Mouse (Mus musculus) ZHBTc4 (cell line): ENCODE measurements around the gene Rapgefl1.
"Not testable (repeated sequence)": the region's sequence is repeated elsewhere in the genome, so short reads cannot be mapped to it uniquely, and the experiment has no call there.

Experiments used
- DNase-seq: peaks from one replicate; pipeline ENCODE4 v3.0.0-alpha.2; 2011; ENCODE audit warnings: low read depth, low spot score

The Rapgefl1 gene

DNA sequence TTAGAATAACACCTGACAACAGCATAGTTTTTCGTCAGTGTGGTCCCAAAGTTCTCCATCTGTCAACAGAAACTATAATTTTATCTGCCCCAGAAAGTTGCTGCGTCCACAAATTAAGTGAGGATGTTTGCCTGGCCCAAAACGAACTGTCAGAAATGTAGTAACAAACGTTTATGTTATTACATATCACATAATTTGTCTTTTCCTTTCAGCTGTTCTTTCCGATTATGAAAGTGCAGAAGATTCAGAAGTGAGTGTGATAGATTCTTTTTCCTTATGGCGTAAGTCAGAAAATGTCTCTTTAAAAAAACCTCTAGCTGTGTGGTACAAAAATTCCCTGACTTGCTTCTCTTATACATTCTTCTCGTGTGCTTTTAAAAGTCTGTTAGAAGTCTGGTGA is 25.9 kb upstream of the Rapgefl1 start:
- DNase-seq = no peak

DNA sequence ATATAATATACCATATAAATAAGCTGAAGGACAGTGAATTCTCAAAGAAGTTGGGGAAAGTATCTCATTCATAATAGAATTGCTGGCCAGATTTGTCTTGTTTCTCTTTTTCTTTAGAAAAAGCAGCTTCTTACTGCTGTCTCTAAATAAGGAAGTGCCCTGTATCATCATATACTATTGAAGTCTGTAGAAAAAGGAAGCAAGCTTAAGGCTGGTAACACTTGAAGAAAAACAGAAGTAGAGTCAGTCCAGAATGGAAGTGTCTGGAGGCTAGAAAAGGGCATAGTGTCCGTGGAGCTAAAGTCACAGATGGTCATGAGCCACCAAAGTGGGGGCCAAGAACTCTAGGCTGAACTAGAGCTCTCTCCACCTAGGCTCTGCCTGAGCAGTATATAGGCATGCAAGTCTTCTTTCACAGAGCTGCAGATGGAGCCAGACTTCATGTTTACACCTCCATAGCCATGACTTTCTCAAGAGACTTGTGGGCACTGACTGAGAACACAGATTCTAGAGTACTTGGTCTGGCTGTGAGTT is 19.8 kb upstream of the Rapgefl1 start:
- no peak for DNase-seq

DNA sequence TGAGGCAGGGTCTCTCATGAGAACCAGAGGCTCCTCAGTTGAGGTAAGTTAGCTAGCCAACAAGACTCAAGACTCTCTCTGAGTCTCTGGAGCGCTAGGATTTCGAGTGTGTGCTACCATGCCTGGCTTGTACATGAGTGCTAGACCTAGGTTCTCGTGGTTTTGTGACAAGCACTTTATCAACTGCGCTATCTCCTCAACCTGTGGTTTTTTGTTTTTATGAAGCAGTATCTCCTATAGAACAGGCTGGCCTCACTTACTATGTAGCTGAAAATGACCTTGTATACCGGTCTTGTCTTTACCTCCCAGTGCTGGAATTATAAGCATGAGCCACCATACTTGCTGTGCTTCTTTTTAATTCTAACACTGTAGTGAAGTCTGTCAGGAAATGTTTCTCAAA is 15.6 kb upstream of the Rapgefl1 start:
- DNase-seq = no peak

DNA sequence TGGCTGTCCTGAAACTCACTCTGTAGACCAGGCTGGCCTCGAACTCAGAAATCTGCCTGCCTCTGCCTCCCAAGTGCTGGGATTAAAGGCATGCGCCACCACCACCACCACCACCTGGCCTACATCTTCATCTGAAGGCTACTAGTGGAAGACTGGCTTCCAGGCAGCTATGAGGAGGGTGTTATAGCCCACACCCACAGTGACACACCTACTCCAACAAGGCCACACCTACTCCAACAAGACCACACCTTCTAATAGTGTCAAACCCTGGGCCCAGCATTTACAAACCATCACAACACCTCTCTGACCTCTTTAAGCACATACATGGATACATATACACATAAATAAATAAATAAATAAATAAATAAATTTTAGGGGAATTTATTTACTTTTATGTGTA is 10.5 kb upstream of the Rapgefl1 start:
- not testable (repeated sequence) for DNase-seq

DNA sequence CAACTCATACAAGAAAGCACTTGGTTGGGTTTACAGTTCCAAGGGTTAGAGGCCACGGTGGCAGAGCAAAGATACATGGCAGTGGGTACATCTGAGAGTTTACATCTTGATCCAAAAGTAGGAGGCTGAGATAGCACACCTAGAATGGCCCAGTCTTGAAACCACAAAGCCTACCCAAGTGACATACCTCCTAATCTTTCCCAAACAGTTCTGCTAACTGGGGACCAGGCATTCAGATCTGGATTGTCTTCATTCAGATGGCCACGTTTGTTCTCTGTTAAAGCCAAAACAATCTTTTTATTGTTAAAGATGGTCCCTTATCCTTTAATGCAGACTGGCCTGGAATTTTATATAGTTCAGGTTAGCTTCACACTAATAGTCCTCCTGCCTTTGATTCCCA is 8.7 kb upstream of the Rapgefl1 start:
- no peak for DNase-seq

DNA sequence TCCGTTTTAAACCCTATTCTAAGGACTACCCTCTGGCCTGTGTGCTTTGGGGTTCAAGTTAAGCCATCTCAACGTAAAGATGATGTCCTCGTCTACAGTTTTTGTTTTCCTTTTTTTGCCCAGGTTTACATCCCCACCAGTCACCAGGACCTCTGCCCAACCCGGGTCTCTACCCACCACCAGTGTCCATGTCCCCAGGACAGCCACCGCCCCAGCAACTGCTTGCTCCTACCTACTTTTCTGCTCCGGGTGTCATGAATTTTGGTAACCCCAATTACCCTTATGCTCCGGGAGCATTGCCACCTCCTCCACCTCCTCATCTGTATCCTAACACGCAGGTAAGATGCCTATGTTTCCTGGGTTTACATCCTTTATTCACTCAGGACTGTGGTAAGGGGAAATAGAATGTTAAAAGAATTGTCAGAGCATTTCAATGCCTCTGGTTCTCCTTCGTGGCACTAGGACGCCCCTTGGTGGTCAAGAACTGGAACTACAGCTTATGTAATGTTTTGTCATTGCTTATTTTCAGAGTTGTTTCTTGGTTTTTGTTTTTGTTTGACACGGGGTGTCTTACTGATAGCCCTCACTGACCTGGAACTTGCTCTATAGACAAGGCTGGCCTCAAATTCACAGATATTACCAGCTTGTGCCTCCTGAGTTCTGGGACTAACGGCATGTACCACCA is 7.4 kb upstream of the Rapgefl1 start:
- DNase-seq = peak; percentile 67

DNA sequence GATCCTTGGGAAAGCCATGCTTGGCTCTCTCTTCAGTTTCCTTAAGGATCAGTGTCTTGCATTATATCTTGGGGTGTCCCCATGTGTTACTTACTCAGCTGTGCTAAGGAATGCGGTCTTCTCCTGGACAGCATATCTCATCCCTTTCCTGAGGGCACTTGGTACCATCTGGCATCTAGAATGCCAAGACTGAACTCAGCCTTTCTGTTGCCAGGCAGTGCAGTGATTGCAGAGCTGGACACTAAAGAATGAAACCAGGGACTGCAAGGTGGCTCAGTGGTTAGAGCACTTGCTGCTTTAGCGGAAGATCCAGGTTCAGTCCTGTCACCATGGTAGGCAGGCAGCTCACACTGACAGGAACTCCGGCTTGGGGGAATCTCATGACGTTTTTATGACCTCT is 6.7 kb upstream of the Rapgefl1 start:
- no peak for DNase-seq

DNA sequence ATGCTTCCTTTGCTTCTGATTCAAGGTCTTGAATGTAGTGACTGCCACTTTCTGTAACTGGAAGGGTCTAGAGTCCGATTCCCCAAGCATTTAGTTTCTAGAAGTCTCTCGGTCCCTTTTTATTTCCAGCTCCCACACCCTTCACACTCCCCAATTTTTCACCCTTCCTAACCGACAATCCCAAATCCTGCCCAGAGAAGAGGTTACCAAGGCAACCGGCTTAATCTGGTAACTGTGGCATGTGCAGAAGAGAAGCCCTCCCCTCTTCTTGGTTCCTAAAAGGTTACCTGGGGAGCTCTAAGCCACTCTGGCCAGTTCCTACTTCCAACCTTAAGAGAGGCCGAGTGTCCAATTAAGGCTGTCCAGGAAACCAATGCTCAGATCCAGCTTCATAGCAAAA is 1.3 kb upstream of the Rapgefl1 start:
- no peak for DNase-seq

DNA sequence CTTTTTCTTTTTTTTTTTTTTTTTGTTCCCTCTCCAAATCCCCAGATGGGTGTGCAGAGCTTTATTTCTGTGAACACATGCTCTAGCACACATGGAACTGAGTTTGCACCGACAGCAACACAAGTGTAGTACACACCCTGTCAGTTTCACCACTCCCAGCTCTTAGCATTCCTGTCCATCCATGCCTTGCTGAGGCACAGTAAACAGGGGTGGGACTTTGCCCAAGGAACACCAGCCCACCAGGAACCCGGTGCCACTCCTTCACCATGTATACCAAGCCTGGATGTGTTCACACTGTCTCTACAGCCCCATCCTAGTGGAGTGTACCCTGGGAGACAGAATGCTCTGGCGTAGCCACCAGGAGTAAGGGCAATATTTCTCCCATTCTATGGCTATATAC is 860 bp upstream of the Rapgefl1 start:
- peak; percentile 31 for DNase-seq

DNA sequence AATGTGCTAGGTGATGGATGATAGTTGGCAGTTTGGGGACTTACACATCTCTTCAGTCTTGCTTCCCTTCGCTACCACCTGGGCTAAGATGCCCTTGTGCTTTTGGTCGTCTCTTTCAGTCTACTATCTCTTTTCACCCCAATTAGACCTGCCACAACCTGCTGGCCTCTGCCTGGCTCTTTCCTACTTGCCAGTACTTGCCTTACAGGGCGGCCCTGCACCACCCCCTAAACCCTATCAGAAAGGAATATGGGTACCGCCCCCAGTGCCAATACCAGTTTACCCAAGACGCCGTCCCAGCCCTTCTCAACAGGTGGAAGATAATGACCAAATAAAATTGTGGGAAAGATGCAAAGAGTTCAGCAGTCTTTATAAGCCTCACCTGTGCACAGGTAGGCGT is 457 bp upstream of the Rapgefl1 start:
- no peak for DNase-seq

DNA sequence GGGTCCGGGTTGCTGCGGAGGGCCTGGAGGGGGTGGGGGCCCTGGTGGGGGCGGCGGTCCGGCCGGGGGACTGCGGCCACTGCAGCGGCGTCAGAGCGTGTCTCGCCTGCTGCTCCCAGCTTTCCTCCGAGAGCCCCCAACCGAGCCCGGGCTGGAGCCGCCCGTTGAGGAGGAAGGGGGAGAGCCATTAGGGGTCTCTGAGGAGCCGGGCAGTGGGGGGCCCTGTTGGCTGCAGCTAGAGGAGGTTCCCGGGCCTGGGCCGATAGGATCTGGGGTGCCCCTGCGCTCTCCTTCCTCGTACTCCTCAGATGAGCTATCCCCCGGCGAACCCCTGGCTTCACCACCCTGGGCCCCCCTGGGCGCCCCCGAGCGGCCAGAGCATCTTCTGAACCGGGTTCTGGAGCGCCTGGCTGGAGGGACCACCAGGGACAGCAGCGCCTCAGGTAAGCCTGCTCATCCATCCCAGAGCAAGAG is 683 bp downstream of the Rapgefl1 start:
- no peak for DNase-seq

DNA sequence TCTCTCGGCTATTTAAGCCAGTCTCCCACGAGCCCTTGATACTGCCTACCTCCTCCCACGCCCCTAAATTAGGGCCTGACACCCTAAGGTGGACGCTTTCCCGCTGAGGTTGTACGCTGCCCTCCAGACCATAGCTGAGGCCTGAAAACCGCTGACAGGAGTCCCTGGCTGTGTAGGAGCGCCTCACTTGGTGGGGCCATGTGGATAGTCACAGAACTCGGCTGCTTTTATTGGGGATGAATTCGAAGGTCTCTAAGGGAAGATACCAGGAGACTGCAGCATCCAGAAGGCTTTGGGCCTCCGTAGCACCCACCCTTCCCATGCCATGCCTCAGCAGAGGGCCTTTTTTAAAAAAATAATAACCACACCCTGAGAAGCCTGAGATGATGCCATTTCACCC is 1.3 kb downstream of the Rapgefl1 start:
- no peak for DNase-seq

DNA sequence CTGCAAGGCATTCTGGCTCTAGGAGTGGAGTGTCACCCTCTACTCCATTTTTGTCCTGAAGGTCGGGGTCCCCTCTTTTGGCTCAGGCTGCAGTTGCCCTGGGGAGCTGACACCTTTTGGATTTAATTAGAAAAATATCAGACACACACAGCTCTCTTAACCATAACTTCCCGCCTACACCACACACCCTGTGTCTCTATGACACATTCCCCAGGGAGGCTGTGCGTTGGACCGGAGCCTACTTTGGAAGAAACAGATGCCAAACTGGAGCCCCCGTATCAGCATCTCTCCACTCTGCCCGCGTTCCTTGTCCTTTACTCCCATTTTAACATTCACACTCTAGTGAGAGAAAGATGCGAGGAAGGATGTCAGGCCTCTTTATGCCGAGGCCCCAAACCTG is 1.9 kb downstream of the Rapgefl1 start:
- no peak for DNase-seq

DNA sequence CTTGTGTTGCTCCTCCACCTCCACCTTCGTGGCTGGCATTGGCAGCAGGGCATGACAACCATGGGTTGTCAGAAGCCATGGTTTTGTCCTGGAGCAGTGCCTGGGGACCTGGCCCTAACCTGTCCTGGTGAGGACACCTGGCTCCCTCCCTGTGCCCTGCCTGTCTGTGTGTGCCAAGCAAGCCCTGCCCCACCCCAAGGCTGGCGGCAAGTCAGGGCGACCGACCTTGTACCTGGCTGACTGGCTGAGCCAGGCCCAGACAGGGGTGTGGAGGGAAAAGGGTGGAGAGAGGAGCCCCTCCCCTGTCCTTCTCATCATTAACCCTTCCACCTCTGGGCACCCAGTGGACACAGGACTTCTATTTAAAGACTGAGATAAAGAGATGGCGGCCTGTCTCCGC is 2.8 kb downstream of the Rapgefl1 start:
- DNase-seq = no peak

DNA sequence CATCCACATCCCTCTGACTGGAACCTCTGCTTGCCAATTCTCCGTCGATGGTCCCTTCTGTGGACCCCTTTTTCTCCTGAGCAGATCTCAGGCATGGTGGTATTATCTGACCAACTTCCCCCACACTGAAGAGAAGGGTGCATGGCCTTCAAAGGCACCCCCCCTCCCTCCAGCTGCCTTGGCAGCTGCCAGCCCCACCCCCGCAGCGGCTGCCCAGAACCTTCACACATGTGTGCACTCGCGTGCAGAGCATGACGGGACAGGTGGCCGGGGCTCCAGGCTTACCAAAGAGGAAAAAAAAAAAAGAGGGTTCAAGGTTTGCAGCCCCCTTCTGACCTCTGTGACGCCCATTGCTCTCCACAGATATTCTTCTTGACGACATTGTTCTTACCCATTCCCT is 3.3 kb downstream of the Rapgefl1 start:
- no peak for DNase-seq

DNA sequence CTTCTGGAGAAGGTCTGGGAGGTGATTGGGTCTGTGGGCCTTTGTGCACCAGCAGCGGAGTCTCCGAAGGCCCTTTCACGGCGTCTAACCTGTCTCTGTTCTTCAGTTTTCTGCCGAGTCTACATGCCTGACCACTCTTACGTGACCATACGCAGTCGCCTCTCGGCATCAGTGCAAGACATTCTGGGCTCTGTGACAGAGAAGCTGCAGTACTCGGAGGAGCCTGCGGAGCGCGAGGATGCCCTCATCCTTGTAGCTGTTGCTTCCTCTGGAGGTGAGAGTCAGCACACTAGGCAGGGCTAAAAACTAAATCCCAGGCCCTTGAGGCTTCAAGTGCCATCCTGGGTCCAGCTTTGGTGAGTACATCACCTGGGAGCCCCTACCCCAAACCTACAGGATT is 9.4 kb downstream of the Rapgefl1 start:
- DNase-seq = peak; percentile 76

DNA sequence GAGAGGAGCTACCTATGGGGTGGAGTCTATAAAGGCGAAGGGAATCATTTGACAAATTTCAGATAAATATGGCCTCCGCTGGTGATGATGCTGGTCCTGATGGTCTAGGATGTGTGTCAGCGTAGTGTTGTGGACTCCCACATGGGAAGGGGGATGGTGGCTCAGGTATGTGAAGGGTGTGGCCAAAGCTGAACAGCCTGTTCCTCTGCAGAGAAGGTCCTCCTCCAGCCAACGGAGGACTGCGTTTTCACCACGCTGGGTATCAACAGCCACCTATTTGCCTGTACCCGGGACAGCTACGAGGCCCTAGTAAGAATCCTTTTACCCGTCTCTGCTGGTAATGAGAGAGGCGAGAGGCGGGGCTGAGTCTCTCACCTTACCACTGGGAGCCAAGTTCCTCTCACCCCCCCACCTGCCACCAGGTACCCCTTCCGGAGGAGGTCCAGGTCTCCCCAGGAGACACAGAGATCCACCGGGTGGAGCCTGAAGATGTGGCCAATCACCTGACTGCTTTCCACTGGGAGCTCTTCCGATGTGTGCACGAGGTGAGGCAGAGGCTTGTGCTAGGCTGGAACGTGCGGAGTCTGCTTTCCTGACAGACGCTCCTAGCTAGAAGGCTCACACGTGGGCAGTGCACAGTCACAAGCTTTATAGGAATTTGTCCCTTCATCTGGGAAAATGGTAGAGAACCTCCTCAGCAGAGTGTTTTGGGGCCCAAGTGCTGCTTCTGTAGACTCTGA is 10.4 kb downstream of the Rapgefl1 start:
- peak; percentile 53 for DNase-seq

DNA sequence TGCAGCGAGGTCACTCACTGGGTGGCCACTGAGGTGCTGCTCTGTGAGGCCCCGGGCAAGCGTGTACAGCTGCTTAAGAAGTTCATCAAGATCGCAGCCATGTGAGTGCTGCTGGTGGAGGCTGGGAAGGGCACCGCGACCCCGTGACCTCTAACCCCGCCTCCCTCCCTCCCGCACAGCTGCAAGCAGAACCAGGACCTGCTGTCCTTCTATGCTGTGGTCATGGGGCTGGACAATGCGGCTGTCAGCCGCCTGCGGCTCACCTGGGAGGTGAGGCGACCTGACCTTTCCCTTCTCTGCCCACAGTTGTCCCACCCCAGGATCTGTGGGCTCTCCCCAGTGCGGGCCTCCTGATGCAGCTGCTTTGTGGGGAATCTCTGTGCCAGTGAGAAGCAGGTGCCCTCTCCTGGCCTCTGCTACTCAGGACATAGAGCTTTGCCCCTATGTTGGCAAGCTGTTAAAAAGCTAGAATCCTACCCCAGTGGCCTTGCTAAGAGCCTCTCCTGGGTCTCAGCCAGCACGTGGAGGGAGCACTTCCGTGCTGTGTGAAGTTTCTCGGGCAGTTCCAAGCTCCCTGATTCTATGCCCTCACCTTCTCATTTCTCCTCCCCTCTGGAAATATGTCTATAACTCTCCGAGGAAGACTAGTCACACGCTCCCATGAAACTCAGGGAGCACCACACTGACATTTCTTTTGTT is 12.8 kb downstream of the Rapgefl1 start:
- DNase-seq = peak; percentile 36

DNA sequence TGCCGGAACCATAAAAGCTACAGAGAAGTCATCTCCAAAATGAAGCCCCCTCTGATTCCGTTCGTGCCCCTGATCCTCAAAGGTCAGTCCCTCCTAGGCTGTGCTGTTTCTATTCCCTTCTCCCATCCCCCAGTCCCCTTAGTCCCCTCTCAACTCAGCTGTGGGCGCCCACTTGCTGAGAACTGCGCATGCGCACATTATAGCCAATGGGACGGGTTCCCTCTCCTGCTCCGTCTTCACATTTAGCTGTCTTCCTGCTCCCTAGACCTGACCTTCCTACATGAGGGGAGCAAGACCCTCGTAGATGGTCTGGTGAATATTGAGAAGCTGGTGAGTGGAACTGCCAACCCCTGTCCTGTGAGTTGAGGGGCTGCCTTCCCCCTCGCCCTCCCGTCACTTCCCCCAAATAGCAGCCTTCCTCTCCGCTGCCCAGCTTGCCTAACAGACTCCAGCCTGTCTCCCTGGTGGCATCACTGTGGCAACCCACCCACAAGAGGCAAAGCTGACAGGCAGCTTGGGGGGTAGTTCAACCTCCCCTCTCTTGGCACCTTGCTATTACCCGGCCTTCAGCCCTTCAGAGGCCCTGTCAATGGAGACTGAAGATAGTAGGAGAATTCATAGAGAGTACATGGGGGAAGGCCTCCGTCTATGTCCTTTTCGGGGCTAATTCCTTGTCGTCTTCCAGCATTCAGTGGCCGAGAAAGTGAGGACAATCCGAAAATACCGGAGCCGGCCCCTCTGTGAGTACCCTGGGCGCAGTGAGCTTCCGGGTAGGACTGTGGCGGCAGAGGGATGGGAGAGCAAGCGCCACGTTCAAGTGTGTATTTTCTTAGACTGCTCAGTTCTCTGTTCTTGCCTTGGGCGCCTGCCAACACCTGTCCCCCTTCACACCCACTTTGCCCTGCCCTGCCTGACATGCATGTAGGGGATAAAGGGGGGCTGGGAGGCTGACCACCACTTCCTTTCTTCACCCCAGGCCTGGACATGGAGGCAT is 13.8 kb downstream of the Rapgefl1 start:
- no peak for DNase-seq

DNA sequence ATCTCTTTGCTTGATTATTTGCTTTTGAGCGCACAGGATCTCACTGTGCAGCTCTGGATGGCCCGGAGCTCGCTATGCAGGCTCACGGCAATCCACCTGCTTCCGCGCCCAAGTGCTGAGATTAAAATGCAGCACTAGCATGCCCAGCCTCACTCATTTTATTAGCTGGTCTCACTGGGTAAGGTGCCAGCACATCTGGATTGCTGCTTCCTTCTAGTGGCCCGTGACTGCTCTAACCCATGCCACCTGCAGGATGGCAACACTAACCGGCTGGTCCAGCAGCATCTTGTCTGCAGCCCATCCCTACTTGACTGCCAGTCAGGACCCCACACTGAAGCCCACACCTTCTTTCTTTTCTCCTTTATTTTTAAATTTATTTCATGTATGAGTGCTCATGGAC is 17.5 kb downstream of the Rapgefl1 start:
- DNase-seq = no peak

DNA sequence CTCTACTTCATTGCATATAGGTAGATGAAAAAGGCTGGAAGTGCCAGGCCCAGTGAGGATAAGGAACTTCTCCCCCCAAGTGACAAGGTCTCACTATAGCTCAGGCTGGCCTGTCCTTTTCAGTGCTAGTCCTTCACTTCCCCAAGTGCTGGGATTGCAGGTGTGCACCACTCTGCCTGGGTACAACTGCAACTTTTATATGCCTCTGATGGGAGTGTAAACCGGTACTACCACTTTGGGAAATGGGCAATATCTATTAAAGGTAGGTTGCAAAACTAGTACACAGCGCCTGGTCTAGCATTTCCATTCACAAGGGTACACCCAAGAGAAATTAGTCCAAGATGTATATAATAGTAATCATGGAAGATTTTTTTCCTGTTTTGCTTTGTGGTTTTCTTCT is 18.1 kb downstream of the Rapgefl1 start:
- no peak for DNase-seq
